In the genomic region with DNA sequence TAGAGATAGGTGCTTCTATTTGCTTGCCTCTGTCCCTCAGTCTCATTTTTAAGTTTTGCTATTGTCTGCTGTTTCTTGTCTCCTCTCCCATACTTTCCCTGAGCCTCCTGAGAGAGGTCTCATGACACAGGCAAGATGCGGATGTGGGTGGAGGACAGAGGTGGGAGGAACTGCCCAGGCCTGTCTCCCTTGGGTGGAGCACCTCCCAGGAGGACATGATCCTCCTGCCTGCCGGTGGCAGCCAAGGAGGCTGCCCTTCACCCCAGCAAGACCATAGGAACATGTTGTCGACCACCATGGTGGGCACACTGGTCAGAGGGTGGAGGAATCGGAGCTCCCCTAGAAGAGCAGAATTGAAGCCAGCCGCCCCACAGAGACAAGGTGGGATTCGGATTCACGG, we compare ENCODE assay signal across 24 mouse cellular contexts.
A peak's percentile ranks its signal among the peaks of the same experiment; 100 is the strongest.
DNase-seq lines count a peak whose midpoint lies in the region; ATAC-seq and TF ChIP-seq lines count a peak whose summit lies in the region.
"Had no signal": no experiment of that assay in that cellular context is flagged by ENCODE, and none has a peak within 500 bp of the region (broad histone marks: within the 10 kb centered on the region; RNA-seq: fewer than 3 reads in every experiment).

No protein-coding gene starts in this region.

- no peak overlapping the region for H3K9ac ChIP-seq in heart, adult 2 months (ENCODE audit: low read depth, low read length)
- H3K9ac ChIP-seq in liver, adult 2 months (ENCODE audit: low read depth, low read length) = no peak overlapping the region
- H3K9ac ChIP-seq in liver, embryonic 12.5 days = no peak overlapping the region
- H3K9ac ChIP-seq: embryonic facial prominence, embryonic 13.5 days; forebrain, embryonic 12.5 days; heart, embryonic 13.5 days; hindbrain, embryonic 12.5 days had no signal

- 0 out of 2 replicates have a peak, but pooled peaks cover 1% of the 10 kb centered on the region for H3K79me2 ChIP-seq in heart, adult 2 months (replicated peaks; ENCODE audit: control insufficient read depth, insufficient read depth, low read length)
- H3K79me2 ChIP-seq in liver, adult 2 months (ENCODE audit: control insufficient read depth, insufficient read depth, low read length) = no peaks in the 10 kb centered on the region

- no peak for TF ChIP-seq POLR2A in heart, adult 2 months (IDR thresholded peaks at IDR 0.05; ENCODE audit: insufficient read depth, low read depth, low read length)
- TF ChIP-seq POLR2A in liver, adult 2 months (IDR thresholded peaks at IDR 0.05; ENCODE audit: extremely low read depth, insufficient read depth, low read length) = no peak

- H3K27me3 ChIP-seq in heart, adult 2 months (ENCODE audit: control insufficient read depth, insufficient read depth, low read length) = no peaks in the 10 kb centered on the region
- H3K27me3 ChIP-seq in liver, adult 2 months (ENCODE audit: control insufficient read depth, insufficient read depth, low read length) = no peaks in the 10 kb centered on the region
- H3K27me3 ChIP-seq in liver, embryonic 12.5 days (replicated peaks) = no peaks in the 10 kb centered on the region
- H3K27me3 ChIP-seq: embryonic facial prominence, embryonic 13.5 days; forebrain, embryonic 12.5 days; heart, embryonic 13.5 days; hindbrain, embryonic 12.5 days had no signal

- peak overlapping the region; percentile 75 for H3K27ac ChIP-seq in gastrocnemius, adult 2 months
- H3K27ac ChIP-seq in heart, adult 2 months = peak overlapping the region; percentile 85
- 0 out of 2 replicates have a peak overlapping the region, but pooled peaks have one; percentile 10 for H3K27ac ChIP-seq in liver, adult 2 months (replicated peaks; ENCODE audit: insufficient read depth, low read depth, low read length)
- H3K27ac ChIP-seq in liver, embryonic 12.5 days = no peak overlapping the region
- H3K27ac ChIP-seq: embryonic facial prominence, embryonic 13.5 days; forebrain, embryonic 12.5 days; heart, embryonic 13.5 days; hindbrain, embryonic 12.5 days had no signal

- H3K9me3 ChIP-seq in liver, embryonic 12.5 days (replicated peaks) = no peaks in the 10 kb centered on the region
- H3K9me3 ChIP-seq: embryonic facial prominence, embryonic 13.5 days; forebrain, embryonic 12.5 days; G1E; heart, embryonic 13.5 days; hindbrain, embryonic 12.5 days had no signal

- TF ChIP-seq CTCF in gastrocnemius, adult 2 months (IDR thresholded peaks at IDR 0.05) = no peak
- no peak for TF ChIP-seq CTCF in heart, adult 2 months (IDR thresholded peaks at IDR 0.05)
- no peak for TF ChIP-seq CTCF in liver, adult 2 months (IDR thresholded peaks at IDR 0.05; ENCODE audit: low read depth, low read length)

- peaks cover 4% of the 10 kb centered on the region for H3K36me3 ChIP-seq in heart, adult 2 months (ENCODE audit: control insufficient read depth, insufficient read depth, low read length)
- no peaks in the 10 kb centered on the region for H3K36me3 ChIP-seq in liver, adult 2 months (ENCODE audit: control insufficient read depth, insufficient read depth, low read length)
- H3K36me3 ChIP-seq in liver, embryonic 12.5 days = no peaks in the 10 kb centered on the region
- H3K36me3 ChIP-seq: embryonic facial prominence, embryonic 13.5 days; forebrain, embryonic 12.5 days; G1E; heart, embryonic 13.5 days; hindbrain, embryonic 12.5 days had no signal

- WGBS in heart, adult 2 months = 59% methylated on average over 7 of the region's 7 CpGs
- WGBS in liver, adult 2 months = 81% methylated on average over 7 of the region's 7 CpGs
- 71% methylated on average over 7 of the region's 7 CpGs for WGBS in liver, embryonic 12.5 days (ENCODE audit: insufficient replicate concordance)

- peaks cover 19% of the 10 kb centered on the region for H3K4me1 ChIP-seq in heart, adult 2 months (ENCODE audit: control insufficient read depth, insufficient read depth, low read length)
- peaks cover 3% of the 10 kb centered on the region; the same call in 1 of the 2 replicates for H3K4me1 ChIP-seq in liver, adult 2 months (ENCODE audit: control insufficient read depth, insufficient read depth, low read length)
- H3K4me1 ChIP-seq in liver, embryonic 12.5 days = no peaks in the 10 kb centered on the region
- H3K4me1 ChIP-seq: forebrain, embryonic 12.5 days; hindbrain, embryonic 12.5 days had no signal

- H3K4me2 ChIP-seq in liver, embryonic 12.5 days = no peak overlapping the region
- H3K4me2 ChIP-seq: embryonic facial prominence, embryonic 13.5 days; forebrain, embryonic 12.5 days; heart, embryonic 13.5 days; hindbrain, embryonic 12.5 days had no signal

- intact Hi-C loops in gastrocnemius, adult 2 months (cut with DNase I) = no loop called here
- intact Hi-C loops in heart, adult 2 months (cut with DNase I) = loop anchor here (2.0 to 5.0 kb wide), 2 partner anchors 43 to 94 kb away; a partner anchor contains a TSS
- intact Hi-C loops in heart, postnatal 14 days (cut with DNase I) = loop anchor here (5.0 kb wide), 1 partner anchor 92 kb away; a partner anchor contains a TSS

- peak; percentile 29 for DNase-seq in gastrocnemius, adult 2 months
- DNase-seq in gastrocnemius, postnatal 4 days (ENCODE audit: low spot score in 2 of 2) = no peak
- DNase-seq in heart, adult 2 months = peak; percentile 62 to 66
- DNase-seq in heart, postnatal 14 days = no peak
- no peak for DNase-seq in liver, adult 2 months (ENCODE audit: extremely low read depth, low read depth, low spot score)
- peak; percentile 48 for DNase-seq in ZHBTc4 (ENCODE audit: low read depth, low spot score)
- DNase-seq in adrenal gland, postnatal 36 days = no peak
- DNase-seq: adrenal gland, adult 2 months; cerebellum, adult 11-12 months; cerebellum, adult 9-11 months; cerebellum, postnatal 36 days; gastrocnemius, postnatal 36 days; kidney, adult 8-10 months had no signal

- H3K4me3 ChIP-seq in gastrocnemius, adult 2 months = peak overlapping the region; percentile 44
- H3K4me3 ChIP-seq in heart, adult 2 months = peak overlapping the region; percentile 35
- H3K4me3 ChIP-seq in liver, adult 2 months (ENCODE audit: insufficient read depth, low read depth, low read length) = no peak overlapping the region
- H3K4me3 ChIP-seq in liver, embryonic 12.5 days = no peak overlapping the region
- H3K4me3 ChIP-seq: embryonic facial prominence, embryonic 13.5 days; forebrain, embryonic 12.5 days; heart, embryonic 13.5 days; hindbrain, embryonic 12.5 days had no signal

- ATAC-seq in liver, embryonic 12.5 days = no peak
- ATAC-seq: activated CD4-positive, CD25-positive, alpha-beta regulatory T cell, adult 4 months; forebrain, embryonic 16.5 days; hindbrain, embryonic 16.5 days; inflammation-experienced regulatory T-cells, adult 6 months; intestine, postnatal 0 days had no signal

- TF ChIP-seq EP300 in heart, adult 2 months (IDR thresholded peaks at IDR 0.05; ENCODE audit: insufficient read depth, low read depth, low read length) = 0 out of 2 replicates have a peak, but pooled peaks have one; percentile 46

Comparison
In these comparisons a context has a peak if more than half of its experiments do, and no peak if none do; other contexts are left out.
1. DNase-seq: peak in gastrocnemius, adult 2 months (single experiment), heart, adult 2 months (2 of 2) and ZHBTc4 (single experiment); none in gastrocnemius, postnatal 4 days (0 of 2), heart, postnatal 14 days (0 of 2), liver, adult 2 months (single experiment) and adrenal gland, postnatal 36 days (0 of 2).
2. H3K4me3 ChIP-seq: peak in gastrocnemius, adult 2 months (single experiment) and heart, adult 2 months (single experiment); none in liver, adult 2 months (single experiment) and liver, embryonic 12.5 days (single experiment).